Mouse (Mus musculus) ES-Bruce4 (cell line): ENCODE measurements around the gene Trim71.

Experiments
- CTCF ChIP-seq: IDR thresholded peaks from one replicate; pipeline ENCODE4 v1.8.1; 2011; ENCODE audit warnings: low read depth, low read length
- EP300 ChIP-seq: IDR thresholded peaks from 2 replicates; pipeline ENCODE4 v1.6.1; 2011; ENCODE audit warnings: low read depth, low read length; ENCODE audit not compliant: insufficient read depth
- POLR2A ChIP-seq: IDR thresholded peaks from one replicate; pipeline ENCODE4 v1.8.1; 2011; ENCODE audit warnings: low read length; ENCODE audit not compliant: insufficient read depth

DNA sequence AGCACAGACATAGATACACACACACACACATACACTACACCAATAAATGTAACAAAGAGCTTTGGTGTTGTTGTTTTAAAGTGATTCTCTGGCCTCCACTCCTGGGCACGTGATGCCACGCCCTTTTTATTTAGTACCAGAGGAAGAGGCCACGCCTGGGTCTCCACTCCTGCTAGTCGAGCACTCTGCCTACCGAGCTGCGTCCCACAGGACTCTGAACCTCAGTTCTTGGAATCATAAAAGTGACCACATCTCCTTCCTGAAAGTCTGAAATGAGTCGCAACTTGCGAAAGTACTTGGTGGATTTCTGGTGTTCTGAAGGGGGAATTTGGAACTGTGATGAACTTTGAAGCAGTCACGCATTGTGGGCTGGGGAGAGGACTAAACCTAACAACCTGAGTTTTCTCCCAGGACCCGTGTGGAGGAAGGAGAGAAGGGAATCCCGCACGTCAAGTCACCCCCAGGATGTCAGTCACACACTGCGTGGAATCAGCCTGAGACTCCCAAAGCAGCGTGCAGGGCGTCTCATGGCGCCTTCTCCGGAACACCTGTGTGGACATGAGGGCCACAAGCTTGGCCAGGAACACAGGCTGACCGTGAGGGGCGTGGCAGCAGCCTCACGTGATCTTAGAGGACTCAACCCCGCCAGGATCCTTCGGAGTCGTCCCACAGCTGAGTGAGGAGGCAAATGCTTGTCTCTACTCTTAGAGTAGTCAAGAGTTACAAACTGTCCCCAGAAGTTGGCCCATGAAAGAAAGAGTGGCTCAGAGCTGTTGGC, 76.5 kb downstream of the Trim71 start:
- TF ChIP-seq CTCF (no peak), EP300 (no peak), POLR2A (no peak)
